Mouse (Mus musculus) adrenal gland, adult 18-20 months (tissue): ENCODE measurements around the gene Mpzl3. TPM values are rescaled to one million over a fixed set of nuclear protein-coding genes. Genes with fewer than 3 reads are reported as not detected.
A peak's percentile ranks its signal among the peaks of the same experiment; 100 is the strongest.
"Not testable (repeated sequence)": the region's sequence is repeated elsewhere in the genome, so short reads cannot be mapped to it uniquely, and the experiment has no call there.

ENCODE experiments used
- DNase-seq, 2 experiments: peaks; one replicate each; pipeline ENCODE4 v3.0.0; 2021 to 2022; ENCODE audit warnings: low spot score in 2 of 2
- long read RNA-seq, 2 experiments: library from polyadenylated mRNA; stranded (forward); transcript quantifications; one replicate each; pipeline ENCODE4 v2.0.0; 2021
- total RNA-seq, 2 experiments: library from RNA; stranded (reverse); gene quantifications; 1 replicate in 1 of 2; 2 replicates in 1 of 2; pipeline ENCODE4 v1.2.3; 2021

The Mpzl3 gene
- 1 to 10 TPM; 7.3 to 9.1 TPM for total RNA-seq
- long read RNA-seq, experiment 1, partial matches to known transcripts: 0 of 8 reads
- long read RNA-seq, experiment 1, other reads (novel, unspliced or antisense): 4 of 8 reads
- long read RNA-seq, experiment 2, transcript Mpzl3-203 (6 exons, 3,424 nt): major isoform, 9 of 12 reads
- long read RNA-seq, experiment 2, partial matches to known transcripts: 1 of 12 reads
- long read RNA-seq, experiment 2, other reads (novel, unspliced or antisense): 2 of 12 reads

DNA sequence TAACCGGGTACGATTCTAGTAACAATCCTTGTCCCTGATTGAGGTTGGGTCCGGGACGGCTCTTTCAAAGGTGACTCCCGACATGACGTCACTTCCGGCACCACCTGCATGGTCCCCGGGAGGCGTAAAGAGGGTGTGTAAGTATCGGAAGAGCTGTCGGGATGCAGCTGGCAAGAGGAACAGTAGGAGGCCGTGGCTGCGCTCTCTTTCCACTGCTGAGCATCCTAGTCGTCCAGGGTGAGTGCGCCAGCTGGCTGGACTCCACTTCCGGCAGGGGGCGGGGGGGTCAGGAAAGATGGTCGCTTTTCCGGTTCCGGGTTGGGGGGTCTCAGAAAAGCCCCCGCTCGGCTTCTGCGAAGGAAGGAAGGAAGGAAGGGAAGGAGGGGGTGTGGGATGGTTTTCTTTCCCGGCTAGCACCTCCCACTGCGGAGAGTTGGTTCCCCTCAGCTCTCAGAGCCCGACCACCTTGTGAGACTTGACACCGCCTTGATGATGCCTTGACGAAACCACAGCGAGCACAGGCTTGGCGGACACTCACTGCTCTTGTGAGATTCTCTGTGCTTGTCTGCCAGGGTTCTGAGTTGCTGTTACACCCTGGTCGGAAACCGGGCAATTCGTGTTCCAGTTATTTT is at the start of gene Mpzl3:
Gene Mpzl3, plus strand, starts transcription at position 105 of the 632 bp plus-strand sequence.
- peak; percentile 72 to 79 for DNase-seq

DNA sequence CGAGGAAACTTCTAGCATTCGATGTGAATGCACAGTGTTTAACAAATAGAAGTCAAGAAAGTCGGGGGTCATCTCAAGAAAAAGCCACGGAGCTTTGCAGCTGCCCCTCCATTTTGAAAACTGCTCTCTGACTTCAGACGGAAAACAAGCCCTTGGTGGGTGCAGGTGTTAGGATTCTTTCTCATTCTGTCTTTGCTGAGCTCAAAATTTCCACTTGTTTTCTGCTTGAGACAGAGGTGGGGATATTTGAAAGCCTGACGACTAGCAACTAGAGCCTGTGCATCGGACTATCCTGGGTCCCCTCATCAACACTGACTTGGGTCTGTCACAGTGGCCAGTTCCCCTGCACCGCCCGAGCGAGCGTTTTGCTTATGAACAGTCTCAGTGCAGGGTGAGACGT is 47.6 kb upstream of the Mpzl3 start:
- no peak for DNase-seq

DNA sequence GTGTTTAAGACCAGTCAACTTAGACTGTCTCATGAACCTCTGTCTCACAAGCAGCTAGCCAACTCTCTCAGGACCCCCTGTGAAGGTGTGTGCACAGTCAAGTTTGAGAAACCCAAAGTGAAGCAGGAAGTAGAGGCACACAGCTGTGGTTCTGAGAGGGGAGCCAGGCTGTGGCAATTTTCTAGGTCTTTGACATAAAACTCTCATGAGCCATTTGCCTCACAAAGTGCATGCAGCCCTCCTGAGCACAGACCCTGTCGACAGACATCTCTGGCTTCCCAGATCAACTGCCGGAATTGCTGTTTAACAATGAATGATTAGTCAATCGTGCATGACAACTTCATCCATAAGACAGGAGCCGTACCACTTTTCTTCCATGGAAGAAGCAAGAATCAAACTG is 46.6 kb upstream of the Mpzl3 start:
- DNase-seq: no peak

DNA sequence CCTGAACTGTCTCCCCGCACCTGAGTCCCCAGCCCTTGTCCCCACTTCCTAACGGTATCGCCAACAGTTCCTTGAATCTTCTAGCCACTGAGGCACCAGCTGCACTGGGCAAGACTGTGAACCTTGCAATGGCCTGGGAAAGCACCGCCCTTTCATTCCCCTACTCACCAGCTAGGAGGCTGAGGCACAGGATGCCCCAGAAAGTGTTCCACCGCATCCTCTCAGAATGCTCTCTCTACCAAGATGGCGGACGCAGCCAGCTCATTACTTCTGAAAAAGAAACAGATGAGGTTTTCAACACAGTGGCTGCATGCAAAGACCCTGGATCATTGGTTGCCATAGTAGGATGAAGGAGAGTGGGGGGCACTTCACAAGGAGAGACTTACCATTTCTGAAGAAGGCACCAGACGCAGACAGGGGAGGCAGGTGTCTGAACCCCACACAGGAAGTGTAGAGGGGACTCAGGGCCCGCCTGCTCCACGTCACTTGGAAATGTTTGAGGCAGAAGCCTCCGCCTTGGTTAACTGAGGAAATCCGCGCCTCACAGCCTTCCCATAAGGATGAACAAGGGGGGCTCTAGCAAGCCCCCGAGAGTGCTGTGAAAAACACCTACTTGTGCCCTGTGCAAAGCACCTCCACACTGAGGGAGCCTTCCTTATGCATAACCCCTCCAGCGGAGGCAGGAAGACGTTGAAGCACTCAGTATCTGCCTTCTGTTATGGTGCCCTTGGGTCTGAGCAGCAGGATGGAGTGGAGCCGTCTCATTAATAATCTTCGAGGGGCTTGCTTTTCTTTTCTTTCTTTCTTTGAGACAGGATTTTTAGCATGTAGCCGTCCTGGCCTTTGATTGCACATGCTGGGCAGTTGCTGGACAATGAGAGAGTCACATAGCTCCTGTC is 45.6 kb upstream of the Mpzl3 start, which contains the start of gene Cd3e:
Gene Cd3e, minus strand, starts transcription at position 448 of the 899 bp plus-strand sequence.
- no peak for DNase-seq

DNA sequence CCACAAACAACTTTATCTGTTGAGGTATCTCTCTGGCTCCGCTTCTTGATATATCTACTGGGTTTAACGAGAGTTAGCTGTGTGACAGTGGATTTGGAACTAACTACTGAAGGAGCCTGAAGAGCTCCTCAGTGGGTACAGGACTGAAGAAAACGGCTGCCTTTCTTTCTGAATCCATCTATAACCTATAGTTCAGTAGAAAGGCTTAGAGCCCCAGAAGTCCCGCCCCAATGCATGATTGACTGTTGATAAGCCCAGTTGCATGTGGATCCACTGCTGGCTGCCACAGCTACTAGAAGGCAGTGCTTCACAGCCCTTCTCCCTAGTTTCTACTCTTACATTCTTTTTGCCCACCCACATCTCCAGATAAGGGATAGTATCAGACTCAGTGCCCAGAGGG is 44.5 kb upstream of the Mpzl3 start:
- no peak for DNase-seq

DNA sequence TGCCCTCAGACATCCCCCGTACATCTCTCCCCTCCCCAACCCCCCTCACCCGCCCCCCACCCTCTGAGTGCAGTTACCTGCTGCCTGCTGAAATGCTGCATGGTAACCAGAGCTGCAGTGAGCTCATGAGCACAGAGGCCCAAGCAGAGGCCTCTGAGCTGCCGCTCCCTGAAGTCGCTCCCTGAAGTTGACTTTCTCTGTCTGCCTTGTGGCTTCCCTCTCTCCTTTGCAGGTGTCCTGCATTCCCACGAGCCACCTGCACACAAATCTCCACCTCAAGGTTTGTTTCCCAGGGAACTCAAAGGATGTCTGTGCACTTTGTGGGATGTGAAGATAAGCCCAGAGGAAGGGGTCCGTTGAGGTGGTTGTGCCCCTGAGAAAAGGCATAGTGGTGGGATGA is 43.7 kb upstream of the Mpzl3 start:
- DNase-seq: no peak

DNA sequence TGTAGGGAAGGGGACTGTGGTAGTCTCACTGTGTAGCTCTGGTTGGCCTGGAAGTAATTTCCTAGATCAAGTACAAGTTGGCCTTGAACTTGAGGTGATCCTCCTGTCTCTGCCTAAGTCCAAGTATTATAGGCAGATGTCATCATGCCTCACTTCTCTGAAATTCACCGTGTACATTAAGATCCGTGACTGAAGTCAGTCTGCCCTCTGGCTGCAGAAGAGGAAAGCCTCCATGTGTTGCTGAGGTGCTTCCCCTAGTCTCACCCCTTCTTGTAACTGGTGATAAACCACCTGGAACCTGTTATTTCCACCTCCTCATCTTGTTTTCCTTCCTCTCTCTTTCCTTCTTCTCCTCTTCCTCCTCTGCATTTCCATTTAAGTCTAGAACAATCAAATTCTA is 40.1 kb upstream of the Mpzl3 start:
- no peak for DNase-seq

DNA sequence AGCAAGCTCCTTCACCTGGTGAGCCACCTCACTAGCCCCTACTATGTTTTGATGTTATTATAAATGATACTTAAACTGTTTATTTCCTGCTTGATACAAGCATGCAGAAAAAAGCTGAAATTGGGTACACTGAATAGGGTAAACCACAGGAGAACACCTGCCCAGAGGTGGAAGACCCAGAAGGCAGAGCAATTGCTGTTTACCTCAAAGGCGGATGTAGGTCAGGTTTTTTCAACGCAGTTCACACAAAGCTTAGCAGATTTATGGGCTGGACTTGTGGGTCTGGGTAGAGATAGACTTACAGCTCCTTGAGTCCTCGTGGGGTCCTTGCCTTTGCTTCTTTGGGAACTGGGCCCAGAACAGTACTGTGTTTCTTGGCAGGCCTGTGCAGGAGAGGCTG is 39.1 kb upstream of the Mpzl3 start:
- no peak for DNase-seq

DNA sequence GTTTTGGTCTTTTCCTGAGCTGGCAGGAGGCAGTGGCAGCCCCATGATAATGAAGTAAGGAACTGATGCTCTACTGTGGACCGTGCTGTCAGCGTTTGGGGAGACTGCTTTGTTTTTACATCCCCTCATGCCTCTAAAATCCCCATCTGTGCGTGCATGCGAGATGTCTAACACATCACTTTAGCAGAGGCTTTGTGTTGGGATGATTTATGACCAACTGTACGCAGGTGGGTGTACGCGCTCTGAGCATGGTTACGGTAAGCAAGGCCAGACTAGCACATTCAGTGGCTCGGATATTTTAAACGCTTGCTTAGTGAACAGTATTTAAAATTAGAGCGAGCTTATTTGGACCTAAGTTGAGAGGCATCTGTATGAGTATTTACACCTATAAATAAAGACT is 37.0 kb upstream of the Mpzl3 start:
- no peak for DNase-seq

DNA sequence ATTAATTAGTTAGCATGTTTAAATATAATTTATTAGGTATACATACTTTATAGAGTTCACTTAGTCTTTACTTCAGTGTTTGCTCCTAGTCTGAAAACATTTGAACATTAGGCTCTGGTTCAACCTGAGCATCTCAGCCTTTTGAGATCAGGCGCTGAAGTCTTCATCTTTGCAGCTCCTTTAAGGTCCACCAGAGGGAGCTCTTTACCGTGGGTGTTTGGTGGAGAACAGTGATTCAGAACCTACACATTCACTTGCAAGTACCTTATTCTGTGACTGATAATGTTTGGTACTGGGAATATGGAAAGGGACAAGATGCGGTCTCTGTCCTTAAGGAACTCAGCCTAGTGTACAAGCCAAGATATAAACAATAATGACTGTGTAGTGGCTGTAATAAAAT is 32.2 kb upstream of the Mpzl3 start:
- DNase-seq: peak; percentile 41 to 61

DNA sequence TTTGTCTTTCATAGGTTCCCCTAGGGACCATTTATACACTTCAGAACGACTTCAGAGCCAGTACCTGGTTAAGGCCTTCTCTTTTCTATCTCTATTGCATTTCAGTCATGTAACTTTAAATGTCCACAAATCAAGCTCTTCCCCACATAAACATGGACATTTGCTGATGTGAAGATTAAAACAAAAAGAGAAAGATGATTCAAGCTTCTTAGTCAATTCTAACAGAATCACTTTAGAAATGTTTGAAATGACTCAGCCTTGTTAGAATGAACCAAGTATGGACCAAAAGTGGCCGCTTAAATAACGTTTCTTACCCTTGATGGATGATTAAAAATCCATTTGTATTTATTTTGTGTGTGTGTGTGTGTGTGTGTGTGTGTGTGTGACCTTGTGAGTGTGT is 31.3 kb upstream of the Mpzl3 start:
- DNase-seq: no peak

DNA sequence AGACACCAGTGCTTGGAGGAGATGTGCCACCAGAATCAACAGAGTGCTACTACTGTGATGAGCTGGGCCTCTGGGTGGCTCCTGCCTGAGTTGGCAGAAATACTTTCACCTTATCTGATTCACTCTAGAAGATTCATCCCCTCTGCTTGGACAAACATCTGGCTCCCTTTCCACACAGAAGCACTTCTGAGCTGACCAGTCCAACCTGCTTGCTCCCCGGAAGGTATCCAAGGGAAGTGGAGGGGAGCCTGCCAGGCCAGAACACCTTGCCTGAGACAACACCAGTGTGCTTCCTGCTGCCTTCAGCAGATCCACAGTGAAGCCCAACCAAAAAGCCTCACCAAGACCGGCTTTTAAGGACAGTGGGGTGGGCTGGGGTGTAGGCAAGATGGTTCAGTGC is 30.8 kb upstream of the Mpzl3 start:
- DNase-seq: no peak

DNA sequence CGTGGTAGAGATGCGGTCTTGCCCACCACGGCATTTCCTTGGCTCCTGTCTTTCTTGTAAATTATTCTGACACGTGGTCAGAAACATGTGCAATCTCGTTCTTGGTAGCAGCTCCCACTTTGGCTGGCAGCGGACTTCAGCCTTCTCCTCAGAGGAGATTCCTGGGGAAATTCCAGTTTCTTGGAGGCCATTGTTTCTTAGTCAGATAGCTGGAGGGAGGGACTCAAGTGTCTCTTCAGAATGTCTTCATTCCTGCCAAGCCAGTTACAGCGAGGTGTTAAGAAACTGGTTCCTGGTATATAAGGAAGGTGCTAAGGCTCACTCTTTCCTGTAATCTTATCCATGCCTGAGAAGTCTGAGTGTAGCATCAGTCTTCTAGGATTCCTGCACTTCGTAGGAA is 27.6 kb upstream of the Mpzl3 start:
- no peak for DNase-seq

DNA sequence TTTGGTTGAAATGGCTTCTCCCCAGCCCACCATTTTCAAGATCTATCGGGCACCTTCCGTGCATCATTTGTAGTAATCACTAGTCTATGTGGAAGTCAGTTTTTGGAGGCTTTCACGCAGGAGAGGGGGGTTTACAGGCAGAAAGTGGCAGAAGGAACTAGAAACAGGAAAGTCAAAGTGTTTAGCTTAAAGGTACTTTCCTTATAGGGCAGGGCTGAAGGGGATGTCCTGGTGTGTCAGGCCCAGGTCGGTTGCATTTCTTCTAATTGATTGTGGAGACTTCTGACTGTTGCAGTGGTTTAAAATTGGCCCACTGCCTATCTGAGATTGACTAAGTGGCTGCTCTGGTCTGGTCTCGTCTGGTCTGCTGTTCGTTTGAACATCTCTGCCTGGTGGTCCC is 24.6 kb upstream of the Mpzl3 start:
- DNase-seq: no peak

DNA sequence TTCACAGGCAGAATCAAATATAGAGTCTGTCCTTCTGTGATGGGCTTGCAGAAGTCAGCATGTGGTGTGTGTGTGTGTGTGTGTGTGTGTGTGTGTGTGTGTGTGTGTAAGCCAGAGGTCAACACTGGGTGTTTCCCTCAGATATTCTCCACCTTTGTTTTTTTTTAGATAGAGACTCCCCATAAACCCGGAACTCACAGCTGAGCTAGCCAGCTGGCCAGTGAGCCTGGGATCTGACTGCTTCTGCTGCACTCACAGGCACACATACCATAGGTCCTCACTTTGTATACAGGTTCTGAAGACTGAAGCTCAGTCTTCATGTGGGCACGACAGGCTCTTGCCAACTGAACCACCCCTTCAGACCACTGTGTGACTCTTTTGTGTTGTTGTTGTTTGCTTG is 22.7 kb upstream of the Mpzl3 start:
- DNase-seq: no peak

DNA sequence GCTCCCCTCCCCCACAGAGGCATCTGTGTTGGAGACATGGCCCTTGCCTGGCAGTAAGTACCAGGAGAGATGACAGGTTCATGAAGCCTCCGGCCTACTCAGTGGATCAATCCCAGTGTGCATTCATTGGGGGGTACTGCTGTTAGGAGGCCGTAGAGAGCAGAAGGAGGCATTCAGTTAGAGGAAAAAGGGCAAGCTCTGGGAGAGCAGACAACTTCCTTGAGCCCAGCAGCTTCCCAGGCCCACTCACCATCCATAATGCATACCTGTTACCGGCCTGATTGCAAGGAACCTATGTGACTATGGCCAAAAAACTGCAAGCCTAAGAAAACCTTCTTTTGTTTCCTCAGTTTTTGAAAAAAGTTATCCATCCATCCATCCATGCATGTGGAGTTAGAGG is 20.5 kb upstream of the Mpzl3 start:
- DNase-seq: no peak

DNA sequence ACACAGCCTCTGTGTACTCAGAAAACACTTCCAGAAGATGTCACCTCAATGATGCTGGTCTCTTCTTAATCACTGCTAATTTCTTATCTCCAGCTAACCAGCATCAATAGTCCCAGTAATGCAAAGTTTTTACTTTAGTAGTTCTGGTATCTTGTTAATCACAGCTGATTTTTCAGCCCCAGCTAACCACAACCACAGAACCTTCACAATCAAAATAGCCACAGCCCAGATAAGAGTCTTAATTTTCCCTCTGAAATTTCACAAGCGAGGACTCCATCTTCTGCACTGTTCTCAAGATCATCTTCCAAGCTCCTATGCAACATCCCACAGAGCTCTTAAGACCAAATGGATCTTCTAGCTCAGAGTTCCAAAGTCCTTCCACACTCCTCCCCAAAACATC is 17.2 kb upstream of the Mpzl3 start:
- not testable (repeated sequence) for DNase-seq

DNA sequence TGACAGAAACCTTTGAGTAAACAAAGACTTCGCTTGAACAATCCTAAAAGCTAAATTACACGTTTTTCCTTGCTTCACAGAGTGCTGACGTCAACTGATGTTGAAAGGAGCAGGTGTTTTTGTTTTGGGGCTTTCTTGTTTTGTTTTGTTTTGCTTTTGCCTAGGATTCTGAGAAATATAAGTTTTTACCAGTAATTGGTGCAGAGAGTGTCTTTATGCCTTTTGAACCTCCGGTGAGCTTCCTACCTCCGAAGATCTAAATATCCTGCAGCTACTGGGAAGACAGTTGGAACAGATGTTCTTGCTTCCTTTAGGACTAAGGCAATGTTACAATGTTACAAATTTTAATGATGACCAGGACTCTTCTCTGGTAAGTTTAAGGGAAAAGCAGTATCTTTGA is 15.5 kb upstream of the Mpzl3 start, which contains the start of gene Mpzl2:
Gene Mpzl2, plus strand, starts transcription at position 301 of the 400 bp plus-strand sequence.
- no peak for DNase-seq

DNA sequence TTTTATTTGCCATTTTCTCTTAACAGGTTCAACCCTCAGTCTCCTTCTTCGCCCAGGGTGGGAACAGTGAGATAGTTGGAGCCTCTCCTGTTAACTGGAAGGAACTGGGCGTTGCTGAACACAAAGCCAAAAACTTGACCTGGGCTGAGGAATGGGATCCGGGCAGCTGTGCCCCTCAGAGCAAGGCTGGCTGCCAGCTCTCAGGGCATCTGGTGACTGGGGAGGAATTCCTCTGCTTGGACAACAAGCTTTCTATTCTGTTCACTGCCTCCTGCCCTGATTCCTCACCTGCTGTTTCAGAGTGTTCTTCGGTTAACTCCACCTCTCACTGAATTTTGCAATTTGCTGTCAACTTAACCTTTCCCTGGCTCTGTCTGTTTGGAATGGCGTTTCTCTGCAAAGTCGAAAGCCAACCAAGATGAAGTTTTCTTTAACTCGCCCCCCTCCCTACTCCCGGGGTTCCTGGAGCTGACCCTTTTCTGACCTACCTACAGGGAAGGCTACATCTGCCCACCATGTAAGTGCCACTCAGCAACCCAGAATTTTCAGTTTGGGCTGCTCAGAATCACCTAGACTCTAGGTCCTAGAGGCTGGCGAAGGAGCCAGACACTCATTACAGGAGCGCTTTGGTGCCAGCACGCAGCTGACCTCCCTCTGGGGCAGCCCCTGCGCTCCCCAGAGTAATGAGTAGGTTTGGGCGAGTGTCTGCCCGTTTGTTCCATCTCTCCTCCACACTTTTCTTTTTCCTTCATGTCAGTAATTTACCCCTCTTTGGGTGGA is 14.7 kb upstream of the Mpzl3 start:
- DNase-seq: no peak

DNA sequence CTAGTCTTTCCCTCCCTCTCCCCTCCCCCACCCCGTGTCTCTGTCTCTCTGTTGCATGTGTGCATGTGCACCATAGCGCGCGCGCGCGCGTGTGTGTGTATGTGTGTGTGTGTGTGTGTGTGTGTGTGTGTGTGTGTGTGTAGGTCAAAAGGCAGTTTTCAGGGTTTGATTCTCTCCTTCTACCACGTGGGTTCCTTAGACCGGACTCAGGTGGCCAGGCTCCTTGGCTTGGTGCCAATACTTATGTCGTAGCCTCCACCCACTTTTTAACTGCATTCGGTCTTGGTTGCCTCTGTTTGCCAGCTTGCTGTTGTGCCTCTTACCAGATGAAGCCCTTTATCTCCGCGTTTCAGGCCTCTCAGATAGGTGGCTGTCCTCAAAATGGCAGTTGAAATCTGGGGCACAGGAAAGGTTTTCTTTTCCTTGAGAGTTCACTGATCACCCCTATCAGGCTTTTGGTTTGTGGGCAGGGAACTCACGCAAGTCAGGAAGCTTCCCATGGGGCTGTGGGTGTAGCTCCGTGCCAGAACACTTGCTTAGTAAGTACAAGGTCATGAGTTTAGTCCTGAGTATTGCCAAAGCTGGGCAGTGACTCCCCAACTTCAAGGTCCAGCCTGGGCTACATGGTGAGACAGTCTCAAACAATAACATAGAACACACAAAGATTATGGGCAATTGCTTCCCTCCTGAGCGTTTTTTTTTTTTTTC is 13.7 kb upstream of the Mpzl3 start:
- DNase-seq: no peak
